Mouse (Mus musculus) brain, embryonic 18.5 days (tissue): ENCODE measurements around the gene Vrk3.

Source experiments
- DNase-seq: peaks from one replicate; pipeline ENCODE4 v3.0.0-alpha.2; 2012; ENCODE audit warnings: low read depth, low spot score

The Vrk3 gene

GRCm38 (mm10) chr7:44760366-44760765, 12.2 kb downstream of the Vrk3 start:
- DNase-seq = no peak

GRCm38 (mm10) chr7:44768129-44768528, 19.9 kb downstream of the Vrk3 start:
- DNase-seq = no peak

DNA sequence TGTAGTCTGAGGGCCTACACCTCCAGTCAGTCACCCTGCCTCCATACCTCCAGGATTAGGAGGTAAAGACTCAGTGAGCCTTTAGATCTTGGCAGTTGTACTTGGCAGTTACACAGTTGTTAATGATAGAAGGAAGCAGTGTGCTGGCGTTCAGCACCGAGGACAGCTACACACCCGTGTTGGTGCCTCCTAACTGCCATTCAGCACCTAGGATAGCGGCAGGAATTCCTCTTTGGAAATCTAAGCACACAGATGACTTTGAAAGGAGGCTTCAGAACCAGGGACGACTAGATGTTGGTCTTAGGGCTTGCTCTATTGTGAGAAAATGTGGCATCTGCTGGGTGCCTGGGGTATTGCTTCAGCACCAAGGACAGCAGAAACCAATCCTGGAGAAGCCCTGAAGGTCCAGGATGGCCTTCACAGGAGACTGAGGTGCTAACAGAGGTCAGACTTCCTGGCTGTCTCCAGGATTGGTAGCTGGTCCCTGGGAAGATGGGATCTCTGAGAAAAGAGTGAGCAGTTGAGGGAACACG, 21.9 kb downstream of the Vrk3 start:
- no peak for DNase-seq

GRCm38 (mm10) chr7:44772591-44773204, 24.5 kb downstream of the Vrk3 start:
- no peak for DNase-seq

DNA sequence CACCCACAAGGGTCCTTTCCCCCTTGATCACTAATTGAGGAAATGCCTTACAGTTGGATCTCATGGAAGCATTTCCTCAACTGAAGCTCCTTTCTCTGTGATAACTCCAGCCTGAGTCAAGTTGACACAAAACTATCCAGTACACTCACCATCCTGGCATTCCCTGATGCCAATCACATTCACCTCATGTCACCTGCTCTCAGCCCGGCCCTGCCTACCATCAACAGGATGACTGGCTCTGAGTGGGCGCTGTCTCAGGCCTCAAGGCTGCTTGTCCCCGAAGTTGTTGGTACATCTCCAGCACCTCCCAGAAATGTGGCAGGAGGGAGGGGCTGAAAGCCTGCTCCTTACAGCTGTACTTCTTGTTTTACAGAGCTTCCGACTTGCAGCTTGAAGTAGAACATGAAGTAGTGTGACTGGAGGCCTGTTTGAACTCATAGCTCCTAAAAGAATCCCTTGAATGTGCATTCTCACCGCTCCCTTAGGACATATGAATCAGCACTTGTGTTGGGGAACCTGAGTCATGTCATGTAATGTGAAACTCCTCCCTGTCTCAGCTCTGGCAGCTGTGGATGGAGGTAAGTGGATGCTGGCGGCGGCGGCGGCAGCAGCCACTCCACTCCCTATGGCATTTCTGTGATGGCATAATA, 28.8 kb downstream of the Vrk3 start:
- DNase-seq = no peak

DNA sequence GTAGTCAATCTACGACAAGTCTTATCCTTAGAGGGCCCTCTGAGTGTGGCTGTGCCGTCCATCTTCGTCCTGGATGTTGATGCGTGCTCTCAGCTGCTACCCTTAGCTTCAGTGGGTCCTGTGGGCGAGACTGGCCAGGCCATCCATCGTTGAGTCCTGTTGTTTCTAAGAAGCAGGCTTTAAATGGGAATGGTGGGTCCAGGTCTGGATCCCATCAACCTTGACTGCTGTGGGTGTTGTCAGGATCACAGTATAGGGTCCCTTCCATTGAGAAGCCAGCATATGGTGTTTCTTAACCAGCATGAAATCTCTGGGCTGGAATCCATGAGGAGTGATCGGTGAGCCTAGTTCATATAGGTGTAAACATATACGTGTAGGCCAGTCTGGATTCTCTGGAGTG, 31.9 kb downstream of the Vrk3 start:
- DNase-seq = no peak

DNA sequence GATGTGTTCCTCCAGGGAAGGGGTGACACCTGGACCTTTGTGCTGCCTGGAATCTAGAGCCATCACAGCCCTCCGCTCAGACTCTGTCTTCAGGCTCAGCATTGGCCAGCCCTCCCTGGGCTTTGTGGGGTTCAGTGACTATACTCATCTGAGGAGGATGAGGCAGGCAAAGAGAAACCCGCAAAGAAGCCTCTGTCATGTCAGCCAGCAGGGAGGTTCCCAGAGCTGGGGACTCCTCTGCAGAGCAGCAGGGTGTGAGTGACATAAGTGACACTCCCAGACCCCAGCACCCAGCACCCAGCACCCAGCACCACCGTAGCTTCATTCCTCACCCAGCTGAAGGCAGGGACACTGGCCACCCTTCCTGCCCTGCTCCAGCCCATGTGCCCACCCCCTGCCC, 41.3 kb downstream of the Vrk3 start:
- no peak for DNase-seq

DNA sequence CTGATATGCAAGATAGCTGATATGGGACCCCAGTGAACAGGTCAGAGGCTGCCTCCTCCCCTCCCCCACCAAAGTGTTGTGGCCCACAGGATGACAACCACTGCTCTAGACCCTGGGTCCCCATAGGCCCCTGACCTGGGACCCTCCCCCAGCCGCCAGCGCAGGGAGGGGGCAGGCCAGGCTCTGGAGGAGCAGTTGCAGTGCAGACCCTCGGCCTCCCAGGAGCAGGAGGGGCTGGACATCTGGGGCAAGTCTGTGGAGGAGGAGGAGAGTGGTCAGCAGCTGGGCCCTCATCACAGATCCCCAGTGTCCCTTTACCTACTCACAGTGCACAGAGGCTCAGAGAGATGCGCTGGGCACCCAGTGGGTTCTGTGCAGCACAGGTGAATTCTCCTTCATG, 41.9 kb downstream of the Vrk3 start:
- DNase-seq = no peak

GRCm38 (mm10) chr7:44792781-44793180, 44.6 kb downstream of the Vrk3 start:
- DNase-seq = no peak

- DNase-seq = no peak
These were observed 60.7 kb downstream of the Vrk3 start for GRCm38 (mm10) chr7:44808927-44809326.

DNA sequence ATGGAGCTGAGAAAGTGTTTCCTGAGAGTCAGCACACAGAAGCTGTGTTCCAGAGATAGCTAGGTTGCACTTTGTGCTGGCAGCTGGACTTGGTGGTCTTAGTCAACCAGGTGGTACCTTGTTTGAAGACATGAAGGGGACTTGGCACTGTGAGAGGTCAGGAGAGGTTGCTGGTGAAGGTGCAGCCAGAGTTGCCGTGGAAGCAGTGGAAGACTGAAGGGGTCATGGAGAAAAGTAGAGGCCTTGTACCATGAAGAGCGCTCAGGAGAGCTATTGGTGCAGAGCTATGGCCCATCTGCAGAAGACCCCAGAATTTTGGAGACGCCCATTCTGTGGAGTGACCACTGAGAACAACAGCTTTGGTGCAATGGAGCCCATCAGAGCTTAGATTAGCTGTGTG, 61.3 kb downstream of the Vrk3 start:
- DNase-seq = no peak

DNA sequence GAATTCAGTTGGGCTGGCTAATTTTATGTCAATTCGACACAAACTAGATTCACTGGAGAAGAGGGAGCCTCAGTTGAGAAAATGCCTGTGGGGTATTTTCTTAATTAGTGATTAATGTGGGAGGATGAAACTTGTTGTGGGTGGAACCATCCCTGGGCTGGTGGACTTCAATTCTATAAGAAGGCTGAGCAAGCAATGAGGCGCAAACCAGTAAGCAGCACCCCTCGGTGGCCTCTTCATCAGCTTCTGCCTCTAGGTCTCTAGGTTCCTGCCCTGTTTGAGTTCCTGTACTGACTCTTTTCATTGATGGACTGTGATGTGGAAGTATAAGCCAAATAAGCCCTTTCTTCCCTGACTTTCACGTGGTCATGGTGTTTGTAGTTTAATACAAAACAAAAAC, 62.2 kb downstream of the Vrk3 start:
- no peak for DNase-seq

GRCm38 (mm10) chr7:44810819-44811557, 62.8 kb downstream of the Vrk3 start:
- no peak for DNase-seq

DNA sequence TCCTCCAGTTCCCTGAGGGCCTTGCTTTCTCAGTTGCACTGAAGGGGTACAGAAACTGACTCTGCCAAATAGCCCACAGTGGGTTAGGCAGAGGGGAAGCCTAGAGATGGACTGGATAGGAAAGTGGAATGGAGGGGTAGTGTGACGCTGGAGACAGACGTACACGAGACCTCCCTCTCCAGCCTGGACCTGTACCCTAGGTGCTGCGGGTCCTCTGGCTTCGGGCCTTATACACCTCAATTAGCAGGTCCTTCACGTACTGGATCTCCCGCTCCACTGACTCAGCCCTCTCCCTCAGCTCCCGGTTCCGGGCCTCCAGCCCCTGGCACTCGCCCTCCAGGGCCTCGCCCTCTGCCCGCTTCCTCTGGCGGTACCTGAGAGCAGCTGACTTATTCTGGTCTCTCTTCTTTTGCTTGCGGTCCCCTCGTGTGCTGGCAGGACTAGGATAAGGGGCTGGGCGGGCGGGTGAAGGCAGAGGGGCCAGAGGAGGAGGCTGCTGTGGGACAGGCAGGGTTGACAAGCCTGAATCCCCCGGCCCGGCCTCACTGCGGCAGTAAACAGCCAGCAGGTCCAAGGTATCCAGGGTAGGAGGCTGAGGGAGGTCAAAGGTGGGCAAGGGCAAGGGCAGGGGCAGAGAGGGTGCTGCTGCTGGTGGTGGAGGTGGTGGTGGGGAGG, 64.6 kb downstream of the Vrk3 start:
- no peak for DNase-seq

DNA sequence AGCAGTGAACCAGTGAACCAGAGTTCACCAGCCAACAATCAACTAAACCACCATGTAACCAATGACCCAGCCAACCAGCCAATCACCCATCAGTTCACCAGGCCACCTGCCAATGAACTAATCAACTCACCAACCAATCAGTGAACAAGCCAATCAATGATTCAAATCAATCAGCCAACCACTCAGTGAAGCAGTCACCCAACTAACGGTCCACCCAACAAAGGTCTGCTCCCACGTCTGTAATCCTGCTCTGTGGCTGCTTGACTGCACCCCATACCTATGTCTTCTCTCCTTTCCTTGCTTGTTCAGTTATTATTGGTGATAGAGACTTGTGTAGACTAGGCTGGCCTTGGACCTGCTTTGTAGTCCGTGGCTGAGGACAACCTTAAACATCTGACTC, 65.8 kb downstream of the Vrk3 start:
- DNase-seq = no peak

DNA sequence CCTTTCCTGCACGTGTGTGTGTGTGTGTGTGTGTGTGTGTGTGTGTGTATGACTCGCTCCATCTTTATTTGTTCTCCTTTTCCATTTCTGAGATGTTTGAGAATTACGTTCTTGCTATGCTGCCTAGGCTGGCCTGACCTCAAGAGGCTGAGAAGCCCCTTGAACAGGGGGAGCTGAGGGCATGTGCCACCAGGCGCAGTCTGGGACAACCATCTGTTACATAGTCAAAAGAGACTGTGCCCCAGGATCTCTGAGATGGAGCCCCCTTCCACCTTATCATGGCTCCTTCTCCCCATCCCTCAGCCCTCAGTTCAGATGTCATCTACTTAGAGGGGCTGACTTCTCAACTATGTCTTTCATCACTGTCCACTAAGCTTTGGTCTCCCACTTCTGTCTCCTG, 66.2 kb downstream of the Vrk3 start:
- no peak for DNase-seq

DNA sequence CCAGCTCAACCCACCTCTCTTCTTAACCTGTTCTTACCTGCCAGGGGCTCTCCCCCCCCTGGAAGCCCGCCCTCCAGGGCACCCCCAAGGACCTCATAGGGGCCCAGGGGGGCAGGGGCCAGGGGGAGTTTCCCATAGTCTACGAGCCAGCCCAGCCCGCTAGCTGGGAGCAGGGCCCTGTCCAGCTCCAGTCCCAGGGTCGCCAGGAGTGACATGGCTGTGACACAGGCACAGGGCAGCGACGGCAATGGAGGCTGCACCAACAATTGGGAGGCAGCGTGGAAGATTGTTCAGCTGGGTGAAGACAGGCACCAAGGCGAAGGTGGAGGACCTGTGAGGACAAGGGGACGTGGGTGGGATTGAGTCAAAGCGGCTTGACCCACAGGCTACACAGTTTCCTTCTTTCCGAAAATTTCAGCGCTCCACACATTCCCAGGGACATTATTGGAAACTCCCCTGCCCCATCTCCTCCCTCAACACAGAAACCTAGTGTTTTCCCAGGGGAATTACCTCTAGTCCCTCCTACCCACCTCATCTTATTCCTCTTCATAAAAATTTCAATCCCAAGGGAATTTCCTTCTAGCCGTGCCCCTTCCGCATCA, 66.8 kb downstream of the Vrk3 start:
- no peak for DNase-seq

GRCm38 (mm10) chr7:44815721-44816469, 67.7 kb downstream of the Vrk3 start, which contains the start of the genes Nup62 and Il4i1:
Nup62 (plus strand) TSS chr7:44816088.
Il4i1 (plus strand) TSS chr7:44816387.
- peak; percentile 97 for DNase-seq

- DNase-seq = no peak
These were observed 68.3 kb downstream of the Vrk3 start, which contains the start of gene Atf5 for GRCm38 (mm10) chr7:44816470-44817021. Atf5 (minus strand) TSS chr7:44816658.

- no peak for DNase-seq
These were observed 69.2 kb downstream of the Vrk3 start for GRCm38 (mm10) chr7:44817441-44817840.

DNA sequence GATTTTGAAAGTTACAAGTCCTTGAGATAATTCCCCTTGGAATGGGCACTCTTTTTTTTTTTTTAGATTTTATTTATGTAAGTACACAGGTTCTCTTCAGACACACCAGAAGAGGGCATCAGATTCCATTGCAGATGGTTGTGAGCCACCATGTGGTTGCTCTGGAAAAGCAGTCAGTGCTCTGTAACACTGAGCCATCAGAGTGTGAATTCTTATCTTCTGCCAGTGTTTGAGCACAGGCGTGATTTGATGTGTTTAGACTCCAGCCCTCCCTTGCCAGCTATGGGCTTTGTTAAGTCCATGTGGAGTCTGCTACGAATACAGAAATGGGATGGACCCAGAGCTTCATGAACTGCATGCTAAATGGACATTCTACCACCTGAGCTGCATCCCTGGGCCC, 70.0 kb downstream of the Vrk3 start:
- DNase-seq = no peak
